Mouse (Mus musculus) kidney, adult 8-10 months (tissue): ENCODE results near the gene Shcbp1l.
"Not testable (repeated sequence)": the region's sequence is repeated elsewhere in the genome, so short reads cannot be mapped to it uniquely, and the experiment has no call there.

Experiments used
- DNase-seq, 2 experiments: peaks; one replicate each; pipeline ENCODE4 v3.0.0; 2022

The Shcbp1l gene

DNA sequence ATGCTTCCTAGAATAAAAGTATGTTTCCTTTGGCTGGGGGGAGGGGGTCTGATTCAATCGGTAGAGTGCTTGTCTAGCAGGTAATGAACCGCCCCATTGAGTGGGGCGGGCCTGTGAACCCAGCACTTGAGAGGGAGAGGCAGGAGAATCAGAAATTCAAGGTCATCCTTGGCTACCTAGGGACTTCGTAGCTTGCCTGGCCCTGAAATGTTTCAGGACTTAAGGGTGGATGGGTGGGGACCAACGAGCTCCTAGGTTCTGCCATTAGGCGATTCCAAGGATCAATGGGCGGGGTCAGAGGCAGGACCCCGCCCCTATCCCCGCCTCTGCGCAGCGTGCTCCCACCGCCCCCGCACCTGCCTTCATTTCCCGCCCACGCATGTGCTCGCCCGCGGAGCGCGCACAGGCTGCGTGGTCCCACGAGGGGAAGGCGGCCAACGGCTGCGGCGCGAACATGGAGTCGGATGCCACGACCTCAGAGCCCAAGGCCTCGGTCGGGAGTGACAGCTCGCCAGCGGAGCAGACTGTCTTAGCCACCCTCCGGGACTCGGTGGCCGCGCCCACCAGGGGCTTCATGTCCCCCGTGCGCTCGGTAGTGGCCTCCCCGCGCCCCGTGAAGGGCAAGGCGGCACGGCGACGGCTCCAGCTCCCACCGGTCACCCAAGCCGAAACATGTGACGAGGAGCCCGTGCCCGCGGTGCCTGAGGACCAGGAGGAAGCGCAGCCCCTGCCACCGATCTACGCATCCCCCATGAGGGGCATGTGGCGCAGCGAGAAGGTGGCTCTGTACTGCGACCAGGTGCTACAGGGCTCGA is at the start of gene Shcbp1l:
Gene Shcbp1l, plus strand, starts transcription at position 393 of the 815 bp plus-strand sequence.
- peak; percentile 34 to 35 for DNase-seq

DNA sequence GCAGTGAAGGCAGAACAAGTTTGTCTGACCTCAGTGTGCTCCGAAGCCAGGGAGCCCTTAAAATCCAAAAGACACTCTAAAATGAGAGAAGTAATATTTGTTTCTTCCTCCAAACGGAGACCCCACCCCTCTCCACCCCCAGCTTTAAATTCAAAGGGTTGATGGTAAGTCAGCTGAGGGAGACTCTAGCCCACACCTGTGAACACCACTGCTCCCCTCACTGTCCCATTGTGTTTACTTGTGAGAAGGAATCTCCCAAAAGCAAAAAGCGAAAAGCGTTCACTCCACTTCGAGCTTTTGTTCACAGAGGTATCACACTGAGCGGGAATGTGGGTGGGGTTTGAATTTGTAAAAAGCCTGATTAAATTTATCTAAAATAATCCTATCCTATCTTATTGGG is 48.5 kb upstream of the Shcbp1l start:
- DNase-seq = no peak

DNA sequence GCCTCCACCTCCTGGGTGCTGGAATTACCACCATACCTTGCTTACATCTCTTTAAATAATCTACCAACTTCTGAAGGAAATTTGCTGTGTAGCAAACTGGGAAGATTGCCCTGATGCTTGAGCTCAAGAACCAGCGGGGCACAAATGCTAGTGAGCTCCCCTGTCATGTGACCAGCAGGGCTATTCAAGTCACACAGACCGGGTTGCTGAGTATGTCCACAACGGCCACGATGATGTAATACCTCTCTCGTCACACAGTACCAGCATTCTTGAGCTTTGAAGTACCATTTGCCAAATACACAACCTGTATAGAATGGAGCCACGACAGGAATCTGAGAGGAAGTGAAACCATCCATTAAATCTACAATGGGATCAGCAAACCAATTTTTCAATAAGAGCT is 46.4 kb upstream of the Shcbp1l start:
- no peak for DNase-seq

DNA sequence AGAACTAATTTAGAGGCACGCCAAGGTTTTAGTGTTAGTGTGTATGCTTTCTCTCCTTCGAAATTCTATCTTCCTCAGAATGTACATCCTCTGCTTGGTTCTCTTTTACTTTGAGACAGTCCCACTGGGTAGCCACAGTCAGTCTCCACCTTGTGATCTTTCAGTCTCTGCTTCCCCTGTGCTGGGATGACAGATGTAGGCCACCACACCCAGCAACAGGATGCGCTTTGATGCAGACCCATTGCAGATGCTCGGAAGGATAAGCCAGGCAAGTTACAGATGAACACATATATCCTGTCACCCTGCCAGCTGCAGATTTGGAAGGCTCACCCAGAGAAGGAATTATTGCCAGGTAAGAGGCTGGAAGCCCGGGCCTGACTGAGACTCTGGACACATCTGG is 45.1 kb upstream of the Shcbp1l start:
- DNase-seq = no peak

DNA sequence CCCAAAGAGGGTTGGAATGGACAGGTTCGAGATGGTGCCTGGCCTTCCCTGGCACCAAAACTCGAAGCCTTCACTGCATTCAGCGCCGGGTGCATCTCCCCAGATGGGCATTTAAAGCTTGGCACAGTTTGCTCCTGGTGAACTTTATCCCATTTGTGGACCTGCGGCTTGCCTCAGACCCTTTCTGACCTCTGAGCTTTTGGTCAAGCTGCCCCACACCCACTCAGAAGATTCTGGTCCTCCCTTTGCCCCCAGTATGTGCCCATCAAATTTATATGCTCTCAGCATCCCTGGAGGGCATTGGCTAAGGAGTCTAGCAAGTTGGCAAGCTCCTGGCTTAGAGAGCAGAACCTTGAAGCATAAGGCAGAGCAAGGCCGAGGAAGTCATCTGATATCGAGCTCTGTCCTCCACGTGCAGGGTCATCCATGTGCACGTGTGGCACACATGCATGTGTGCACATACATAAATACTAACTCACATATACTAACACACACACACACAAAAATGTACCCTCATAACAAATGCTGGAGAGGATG is 44.1 kb upstream of the Shcbp1l start:
- DNase-seq = no peak

DNA sequence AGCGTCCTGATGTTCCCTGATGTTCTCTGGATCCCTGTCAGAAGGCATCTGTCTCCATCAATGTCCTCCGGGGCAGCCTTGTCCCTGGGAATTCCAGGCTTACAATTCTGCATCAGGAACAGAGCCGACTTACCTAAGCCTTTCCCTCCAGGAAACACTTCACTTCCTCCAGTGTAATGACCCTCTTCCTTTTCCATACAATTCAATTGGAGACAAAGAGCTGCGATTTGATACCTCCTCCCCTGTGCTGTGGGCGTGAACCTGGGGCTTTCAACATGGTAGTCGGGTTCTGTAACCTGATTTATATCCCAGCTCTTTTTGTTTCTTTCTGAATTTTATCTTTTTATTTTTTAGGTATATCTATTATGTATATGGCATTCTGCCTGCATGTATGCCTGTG is 39.9 kb upstream of the Shcbp1l start:
- DNase-seq = peak in 1 of 2 experiments; percentile 5

DNA sequence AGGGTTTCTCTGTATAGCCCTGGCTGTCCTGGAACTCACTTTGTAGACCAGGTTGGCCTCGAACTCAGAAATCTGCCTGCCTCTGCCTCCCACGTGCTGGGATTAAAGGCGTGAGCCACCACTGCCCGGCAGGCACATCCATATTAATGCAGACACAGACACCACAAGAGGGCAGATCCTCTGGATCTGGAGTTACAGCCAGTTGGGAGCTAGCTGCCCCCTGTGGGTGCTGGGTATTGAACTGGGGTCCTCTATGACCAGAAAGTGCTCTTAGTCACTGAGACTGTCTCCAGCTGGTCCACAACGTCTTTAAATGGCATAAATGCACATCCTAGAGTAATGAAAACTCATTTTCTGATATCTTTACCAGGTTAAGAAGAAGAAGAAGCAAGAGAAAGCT is 39.3 kb upstream of the Shcbp1l start:
- not testable (repeated sequence) for DNase-seq

DNA sequence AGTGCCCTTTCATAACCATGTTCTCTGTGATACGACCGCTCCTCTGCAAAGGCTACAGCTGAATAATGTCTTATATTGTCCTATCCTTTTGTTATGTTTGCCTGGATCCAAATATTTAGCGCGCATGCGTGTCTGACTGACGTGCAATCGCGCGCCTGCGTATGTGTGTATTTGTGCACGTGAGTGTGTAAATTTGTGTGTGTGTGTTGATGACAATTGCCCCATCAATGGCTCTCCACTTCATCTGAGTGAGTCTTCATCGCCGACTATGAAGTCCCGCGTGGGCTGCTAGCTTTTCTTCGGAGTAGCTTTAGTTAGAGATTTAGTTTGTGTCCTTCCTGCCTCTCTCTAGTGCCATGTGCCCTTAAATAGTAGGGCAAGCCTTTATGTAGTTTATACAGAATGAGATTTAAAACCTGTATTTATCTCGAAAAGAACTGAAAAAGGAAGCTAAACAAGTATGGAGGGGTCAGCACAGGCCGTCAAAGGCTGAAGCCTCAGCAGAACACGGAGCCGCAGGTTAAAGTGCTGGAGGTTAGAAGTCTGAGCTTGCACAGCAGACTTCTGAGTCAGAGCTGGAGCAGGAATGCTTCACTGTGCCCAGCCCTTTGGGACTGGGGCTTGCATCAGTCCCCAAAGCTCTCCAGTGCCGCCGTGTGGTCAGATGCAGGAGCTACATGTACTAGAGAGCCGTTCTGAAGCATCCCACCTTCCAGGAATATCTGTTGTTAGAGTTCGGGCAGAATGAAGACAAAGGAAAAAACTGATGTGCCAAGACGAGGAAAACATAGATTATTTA is 38.5 kb upstream of the Shcbp1l start:
- DNase-seq = peak; percentile 68 to 80

DNA sequence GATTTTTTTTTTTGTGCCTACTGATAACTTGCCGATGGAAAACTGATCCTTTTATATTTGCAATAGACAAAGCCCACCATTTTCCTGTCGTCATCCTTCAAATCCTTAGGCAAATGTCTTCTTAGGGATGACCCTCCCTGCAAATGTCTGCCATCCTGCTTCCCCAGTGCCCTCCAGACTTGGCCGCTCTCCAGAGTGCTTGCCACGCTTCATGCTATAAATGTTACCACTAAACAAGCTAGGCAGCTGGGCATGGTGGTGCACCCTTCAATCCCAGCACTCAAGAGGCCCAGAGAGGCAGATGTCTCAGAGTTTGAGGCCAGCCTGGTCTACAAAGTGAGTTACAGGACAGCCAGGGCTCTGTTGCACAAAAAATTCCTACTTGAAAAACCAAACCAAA is 29.3 kb upstream of the Shcbp1l start:
- not testable (repeated sequence) for DNase-seq

DNA sequence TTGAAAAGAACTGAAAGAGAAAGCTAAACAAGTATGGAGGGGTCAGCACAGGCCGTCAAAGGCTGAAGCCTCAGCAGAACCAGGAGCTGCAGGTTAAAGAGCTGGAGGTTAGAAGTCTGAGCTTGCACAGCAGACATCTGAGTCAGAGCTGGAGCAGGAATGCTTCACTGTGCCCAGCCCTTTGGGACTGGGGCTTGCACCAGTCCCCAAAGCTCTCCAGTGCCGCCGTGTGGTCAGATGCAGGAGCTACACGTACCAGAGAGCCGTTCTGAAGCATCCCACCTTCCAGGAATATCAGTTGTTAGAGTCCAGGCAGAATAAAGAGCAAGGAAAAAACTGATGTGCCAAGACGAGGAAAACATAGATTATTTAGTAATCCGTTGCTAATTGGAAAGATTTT is 23.2 kb upstream of the Shcbp1l start:
- peak; percentile 29 to 35 for DNase-seq

DNA sequence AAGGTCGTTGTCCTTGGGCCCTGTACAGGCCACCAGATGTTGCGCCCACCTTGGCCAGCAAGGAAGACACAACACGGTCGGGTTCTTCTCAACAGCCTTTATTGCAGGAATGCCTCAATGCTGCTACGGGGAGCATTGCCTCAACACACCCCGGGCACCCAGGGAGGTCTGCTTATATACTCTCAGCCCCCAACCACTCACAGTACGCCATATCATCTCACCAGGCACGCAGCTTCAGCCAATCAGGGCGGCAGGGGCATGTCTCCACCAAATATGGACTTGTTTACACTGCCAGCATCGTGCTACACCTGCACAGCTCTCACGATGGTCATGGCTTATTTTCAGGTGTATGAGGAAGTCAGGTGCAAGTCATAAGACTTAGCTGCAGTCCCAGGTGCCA is 17.3 kb upstream of the Shcbp1l start:
- not testable (repeated sequence) for DNase-seq

DNA sequence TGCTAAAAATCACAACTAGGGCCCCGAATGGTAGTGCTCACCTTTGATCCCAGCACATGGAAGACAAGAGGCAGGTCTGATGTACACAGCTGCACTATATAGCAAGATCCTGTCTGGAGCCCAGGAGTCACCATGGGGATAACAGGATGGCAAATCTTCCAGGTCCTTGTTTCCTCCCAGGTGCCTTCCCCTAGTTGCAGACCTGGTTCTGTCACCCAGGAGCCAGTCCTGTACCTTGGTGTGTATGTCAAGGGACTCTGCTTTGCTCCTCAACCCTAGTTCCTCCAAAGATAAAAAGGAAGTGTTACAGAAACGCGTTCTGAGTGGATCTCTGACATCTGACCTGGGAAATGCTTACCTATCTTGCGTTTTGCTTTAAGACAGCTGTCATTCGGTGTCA is 16.7 kb upstream of the Shcbp1l start:
- not testable (repeated sequence) for DNase-seq

DNA sequence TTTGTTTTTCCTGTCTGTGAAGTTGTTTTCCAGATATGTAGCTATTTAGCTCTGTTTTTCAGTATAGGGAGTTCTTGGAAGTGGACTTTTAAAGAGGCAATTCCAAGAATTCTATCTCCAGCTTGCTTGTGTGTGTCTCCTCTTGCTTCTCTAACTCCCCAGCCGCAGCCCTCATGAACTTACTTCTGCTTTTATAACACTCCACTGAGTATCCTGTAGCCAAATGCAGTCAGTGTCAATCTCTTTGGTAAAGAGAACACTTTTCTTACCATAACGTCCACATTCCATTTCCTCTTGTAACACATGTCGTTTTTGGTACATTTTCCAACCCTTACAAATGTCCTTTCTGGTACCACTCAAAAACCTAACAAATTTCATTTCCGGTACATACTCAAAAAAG is 14.0 kb upstream of the Shcbp1l start:
- not testable (repeated sequence) for DNase-seq

DNA sequence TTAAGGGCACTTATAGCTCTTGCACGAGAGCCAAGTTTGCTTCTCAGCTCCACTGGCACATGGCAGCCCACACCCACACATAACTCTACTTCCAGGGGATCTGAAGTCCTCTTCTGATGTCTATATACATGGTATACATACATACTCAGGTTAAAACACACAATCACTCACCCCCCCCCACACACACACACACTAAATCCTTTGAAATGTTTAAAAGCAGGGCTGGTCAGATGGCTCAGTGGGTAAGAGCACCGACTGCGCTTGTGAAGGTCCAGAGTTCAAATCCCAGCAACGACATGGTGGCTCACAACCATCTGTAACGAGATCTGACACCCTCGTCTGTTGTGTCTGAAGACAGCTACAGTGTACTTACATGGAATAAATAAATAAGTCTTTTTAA is 13.2 kb upstream of the Shcbp1l start:
- no peak for DNase-seq

DNA sequence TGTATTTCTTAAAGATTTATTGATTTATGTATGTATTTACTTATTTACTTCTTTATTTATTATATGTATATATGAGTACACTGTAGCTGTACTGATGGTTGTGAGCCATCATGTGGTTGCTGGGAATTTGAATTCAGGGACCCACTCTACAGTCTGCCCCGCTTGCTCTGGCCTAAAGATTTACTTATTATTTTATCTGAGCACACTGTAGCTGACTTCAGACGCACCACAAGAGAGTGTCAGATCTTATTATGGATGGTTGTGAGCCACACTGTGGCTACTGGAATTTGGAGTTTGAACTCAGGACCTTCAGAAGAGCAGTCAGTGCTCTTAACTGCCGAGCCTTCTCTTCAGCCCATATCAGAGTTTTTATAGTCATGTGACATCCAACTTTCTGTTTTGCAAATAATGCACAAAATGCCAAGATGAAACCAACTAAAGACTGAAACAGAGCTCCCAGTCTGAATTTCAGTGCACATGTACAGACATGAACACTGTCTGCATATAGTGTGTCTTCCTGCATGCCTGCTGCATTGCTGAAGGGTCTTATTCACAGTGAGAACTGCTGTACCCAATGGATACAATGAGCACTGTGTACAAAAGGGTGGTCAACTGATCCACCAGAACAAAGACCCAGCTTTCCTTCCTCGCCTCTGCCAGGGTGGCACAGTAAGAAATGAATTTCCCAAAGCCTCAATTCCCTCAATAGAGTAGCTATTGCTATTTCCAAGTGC is 12.1 kb upstream of the Shcbp1l start:
- DNase-seq = not testable (repeated sequence)

DNA sequence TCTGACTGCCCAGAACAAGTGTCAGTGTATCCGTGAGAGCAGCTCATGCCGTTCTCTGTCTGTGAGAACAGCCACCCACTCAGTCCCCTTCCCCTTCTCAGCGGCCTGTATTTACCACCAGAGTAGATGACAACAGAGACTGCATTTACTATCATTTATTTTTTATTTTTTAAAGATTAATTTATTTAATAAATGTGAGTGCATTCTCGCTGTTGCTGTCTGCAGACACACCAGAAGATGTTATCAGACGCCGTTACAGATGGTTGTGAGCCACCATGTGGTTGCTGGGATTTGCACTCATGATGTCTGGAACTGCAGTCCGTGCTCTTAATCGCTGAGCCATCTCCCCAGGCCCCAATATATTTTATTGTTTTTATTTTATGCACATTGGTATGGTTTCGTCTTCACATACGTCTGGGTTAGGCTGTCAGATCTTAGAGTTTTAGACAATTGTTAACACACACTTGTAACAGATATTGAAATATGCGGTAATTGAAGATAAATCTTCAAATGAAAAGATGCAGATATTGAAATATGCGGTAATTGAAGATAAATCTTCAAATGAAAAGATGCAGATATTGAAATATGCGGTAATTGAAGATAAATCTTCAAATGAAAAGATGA is 11.5 kb upstream of the Shcbp1l start:
- not testable (repeated sequence) for DNase-seq

DNA sequence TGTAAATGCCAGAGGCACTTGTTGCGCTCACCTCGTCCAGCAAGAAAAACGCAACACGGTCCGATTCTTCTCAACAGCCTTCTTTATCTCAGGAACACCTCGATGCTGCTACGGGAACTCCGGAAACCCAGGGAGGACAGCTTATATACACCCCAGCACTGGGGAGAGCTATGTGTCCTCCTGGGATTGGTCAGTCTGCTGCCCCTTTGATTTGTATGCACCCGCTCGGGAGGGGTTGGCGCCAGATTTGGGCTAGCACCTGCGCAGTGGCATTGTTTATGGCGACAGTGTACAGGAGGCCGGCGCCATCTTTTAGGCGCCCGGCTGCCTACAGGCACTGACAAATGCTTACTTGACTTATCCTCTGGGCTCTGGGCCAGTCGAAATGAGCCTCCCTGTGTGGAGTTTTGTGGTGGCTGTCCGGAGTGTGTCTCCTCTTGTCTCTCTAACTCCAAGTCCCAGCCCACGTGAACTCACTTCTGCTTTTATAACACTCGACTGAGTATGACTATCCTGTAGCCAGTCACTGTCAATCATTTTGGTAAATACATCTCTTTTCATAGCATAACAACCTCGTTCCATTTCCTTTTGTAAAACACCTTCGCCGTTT is 10.7 kb upstream of the Shcbp1l start:
- peak; percentile 32 to 52 for DNase-seq

DNA sequence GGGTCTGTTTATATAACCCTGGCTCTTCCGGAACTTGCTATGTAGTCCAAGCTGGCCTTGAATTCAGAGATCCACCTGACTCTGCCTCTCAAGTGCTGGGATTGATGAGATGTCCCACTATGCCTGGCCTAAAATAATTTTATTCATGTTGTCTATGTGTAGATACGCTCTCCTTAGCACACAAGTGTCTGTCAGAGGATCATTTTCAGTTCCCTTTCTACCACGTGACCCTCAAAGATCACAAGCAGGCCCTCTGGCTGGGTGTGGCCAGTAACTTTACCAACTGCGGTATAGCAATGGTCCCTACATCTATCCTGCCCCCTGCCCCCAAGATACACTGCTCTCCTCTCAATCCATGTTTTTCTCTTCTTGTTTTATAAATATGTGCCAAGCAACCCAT is 10.0 kb upstream of the Shcbp1l start:
- peak; percentile 20 for DNase-seq

DNA sequence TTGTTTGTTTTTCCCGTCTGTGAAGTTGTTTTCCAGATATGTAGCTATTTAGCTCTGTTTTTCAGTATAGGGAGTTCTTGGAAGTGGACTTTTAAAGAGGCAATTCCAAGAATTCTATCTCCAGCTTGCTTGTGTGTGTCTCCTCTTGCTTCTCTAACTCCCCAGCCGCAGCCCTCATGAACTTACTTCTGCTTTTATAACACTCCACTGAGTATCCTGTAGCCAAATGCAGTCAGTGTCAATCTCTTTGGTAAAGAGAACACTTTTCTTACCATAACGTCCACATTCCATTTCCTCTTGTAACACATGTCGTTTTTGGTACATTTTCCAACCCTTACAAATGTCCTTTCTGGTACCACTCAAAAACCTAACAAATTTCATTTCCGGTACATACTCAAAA is 9.2 kb upstream of the Shcbp1l start:
- DNase-seq = not testable (repeated sequence)

DNA sequence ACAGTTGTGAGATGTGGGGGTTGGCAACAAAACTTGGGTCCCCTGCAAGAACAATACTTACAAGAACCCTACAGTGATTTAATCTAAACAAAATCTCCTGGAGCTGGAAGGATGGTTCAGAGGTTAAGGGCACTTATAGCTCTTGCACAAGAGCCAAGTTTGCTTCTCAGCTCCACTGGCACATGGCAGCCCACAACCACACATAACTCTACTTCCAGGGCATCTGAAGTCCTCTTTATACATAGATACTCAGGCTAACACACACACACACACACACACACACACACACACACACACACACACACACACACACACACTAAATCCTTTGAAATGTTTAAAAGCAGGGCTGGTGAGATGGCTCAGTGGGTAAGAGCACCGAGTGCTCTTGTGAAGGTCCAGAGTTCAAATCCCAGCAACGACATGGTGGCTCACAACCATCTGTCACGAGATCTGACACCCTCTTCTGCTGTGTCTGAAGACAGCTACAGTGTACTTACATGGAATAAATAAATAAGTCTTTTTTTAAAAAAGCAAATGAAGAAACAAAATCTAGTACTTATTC is 8.6 kb upstream of the Shcbp1l start:
- not testable (repeated sequence) for DNase-seq

DNA sequence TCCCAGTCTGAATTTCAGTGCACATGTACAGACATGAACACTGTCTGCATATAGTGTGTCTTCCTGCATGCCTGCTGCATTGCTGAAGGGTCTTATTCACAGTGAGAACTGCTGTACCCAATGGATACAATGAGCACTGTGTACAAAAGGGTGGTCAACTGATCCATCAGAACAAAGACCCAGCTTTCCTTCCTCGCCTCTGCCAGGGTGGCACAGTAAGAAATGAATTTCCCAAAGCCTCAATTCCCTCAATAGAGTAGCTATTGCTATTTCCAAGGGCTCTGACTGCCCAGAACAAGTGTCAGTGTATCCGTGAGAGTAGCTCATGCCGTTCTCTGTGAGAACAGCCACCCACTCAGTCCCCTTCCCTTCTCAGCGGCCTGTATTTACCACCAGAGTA is 7.2 kb upstream of the Shcbp1l start:
- DNase-seq = not testable (repeated sequence)

DNA sequence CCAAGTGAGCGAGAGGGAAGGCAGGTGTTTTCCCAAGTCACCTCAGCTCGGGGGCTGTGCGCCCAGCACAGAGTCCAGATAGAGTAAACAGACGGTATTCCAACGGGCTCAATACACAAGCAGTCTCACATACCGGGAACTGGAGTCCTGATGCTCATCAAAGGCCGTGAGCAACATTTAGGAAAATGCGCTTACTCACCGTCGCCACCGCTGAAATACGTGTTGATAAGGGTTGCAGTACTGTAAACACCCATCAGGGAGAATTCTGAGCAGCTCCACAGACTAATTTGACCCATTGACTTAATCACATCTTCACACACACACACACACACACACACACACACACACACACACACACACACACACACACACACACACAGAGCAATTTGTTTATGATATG is 691 bp upstream of the Shcbp1l start:
- DNase-seq = no peak
